Mouse (Mus musculus): ENCODE measurements at regions not wholly inside any gene's neighbourhood (a gene's known extent, or its start where the extent isn't known, plus 50 kb on each side); places are given as distances from the start of the nearest gene placed in this dataset.

DNA sequence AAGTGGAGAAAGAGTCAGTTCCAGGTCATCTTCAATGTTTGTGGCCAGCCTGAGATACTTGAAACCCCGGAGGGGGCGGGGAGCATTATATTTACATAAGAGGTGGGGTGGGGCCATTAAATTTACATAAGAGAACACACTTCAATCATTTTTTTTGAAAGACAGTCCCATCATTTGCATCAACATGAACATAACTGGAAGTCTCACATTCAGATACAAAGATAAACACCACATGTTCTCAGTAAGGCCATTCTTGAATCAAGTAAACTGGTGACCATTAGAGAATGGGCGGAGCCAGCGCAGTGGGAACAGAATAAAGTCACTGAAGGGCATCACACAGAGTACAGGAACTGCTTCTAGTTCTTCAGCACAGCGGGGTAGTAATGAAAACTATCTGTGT lies 137.2 kb downstream of the Atp23 start:
- 82% methylated on average over 5 of the region's 5 CpGs for WGBS

DNA sequence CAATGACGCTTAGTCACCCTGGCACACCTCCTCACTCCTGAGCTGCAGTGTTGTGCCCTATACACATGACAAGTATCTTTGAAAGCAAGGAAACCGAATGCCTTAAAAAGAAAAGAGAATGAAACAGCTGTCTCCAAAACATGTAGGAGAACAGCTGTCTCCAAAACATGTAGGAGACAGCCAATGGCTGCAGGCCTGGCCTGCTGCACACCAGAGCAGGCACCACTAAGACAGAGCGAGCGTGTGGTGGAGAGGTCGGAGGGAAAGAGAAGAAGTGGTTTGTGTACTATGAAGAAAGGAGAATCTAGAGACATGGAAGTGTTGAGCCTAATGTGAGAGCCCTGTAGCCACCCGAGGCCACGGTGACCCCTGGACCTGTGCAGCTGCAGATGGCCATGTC lies 142.5 kb downstream of the Atp23 start:
- ATAC-seq (ENCODE audit: low FRiP score, low TSS enrichment), result no peak
- 88% methylated on average over 7 of the region's 7 CpGs for WGBS

More for the DNA sequence above, 137.2 kb downstream of the Atp23 start:
- Histone ChIP-seq H3K4me2 (ENCODE audit: low read length) (no peak overlapping the region), H3K4me3 (replicated peaks; ENCODE audit: low read depth, low read length) (no peak overlapping the region), H3K9ac (replicated peaks; ENCODE audit: low read length) (no peak overlapping the region), H3K9me3 (ENCODE audit: control insufficient read depth, low read length) (no peaks in the 10 kb centered on the region), H3K27me3 (ENCODE audit: control insufficient read depth, insufficient read depth, low read length) (no peaks in the 10 kb centered on the region), H3K36me3 (ENCODE audit: control insufficient read depth, insufficient read depth, low read length) (no peaks in the 10 kb centered on the region), H3K4me1 (ENCODE audit: control insufficient read depth, insufficient read depth, low read length) (no peaks in the 10 kb centered on the region), H3K27ac (replicated peaks; ENCODE audit: low read depth, low read length) (no peak overlapping the region)
- ATAC-seq (ENCODE audit: low FRiP score, low TSS enrichment) (no peak), DNase-seq (no peak)

DNA sequence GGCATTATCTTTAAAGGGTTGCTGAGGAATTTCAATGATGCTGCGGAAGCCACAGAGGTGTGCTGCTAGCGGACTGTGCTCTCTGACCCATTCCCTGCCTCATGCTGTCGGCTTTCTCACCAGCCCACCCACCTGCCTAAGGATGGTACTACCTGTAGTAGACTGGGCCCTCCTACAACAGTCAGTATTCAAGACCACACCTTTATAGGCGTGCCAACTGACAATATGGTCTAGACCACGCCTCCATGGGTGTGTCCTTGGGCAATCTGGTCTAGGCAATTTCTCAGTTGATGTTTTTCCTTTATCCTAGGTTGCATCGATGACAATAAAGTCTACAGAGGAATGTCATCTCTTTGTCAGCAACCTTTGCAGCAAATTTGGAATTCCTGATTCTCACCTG lies 148.0 kb downstream of the Atp23 start:
- Histone ChIP-seq H3K4me3 (replicated peaks; ENCODE audit: low read depth, low read length) (no peak overlapping the region), H3K36me3 (ENCODE audit: control insufficient read depth, insufficient read depth, low read length) (no peaks in the 10 kb centered on the region), H3K4me2 (ENCODE audit: low read length) (no peak overlapping the region), H3K9ac (replicated peaks; ENCODE audit: low read length) (no peak overlapping the region), H3K4me1 (ENCODE audit: control insufficient read depth, insufficient read depth, low read length) (0 out of 2 replicates have a peak, but pooled peaks cover 3% of the 10 kb centered on the region), H3K27ac (replicated peaks; ENCODE audit: low read depth, low read length) (no peak overlapping the region), H3K9me3 (ENCODE audit: control insufficient read depth, low read length) (no peaks in the 10 kb centered on the region), H3K27me3 (ENCODE audit: control insufficient read depth, insufficient read depth, low read length) (no peaks in the 10 kb centered on the region)
- WGBS, result 80% methylated on average over 6 of the region's 6 CpGs
- DNase-seq (no peak), ATAC-seq (ENCODE audit: low FRiP score, low TSS enrichment) (no peak)

More for the DNA sequence above, 142.5 kb downstream of the Atp23 start:
- Histone ChIP-seq H3K27ac (replicated peaks; ENCODE audit: low read depth, low read length) (no peak overlapping the region), H3K4me1 (ENCODE audit: control insufficient read depth, insufficient read depth, low read length) (no peaks in the 10 kb centered on the region), H3K36me3 (ENCODE audit: control insufficient read depth, insufficient read depth, low read length) (no peaks in the 10 kb centered on the region), H3K9ac (replicated peaks; ENCODE audit: low read length) (no peak overlapping the region), H3K4me2 (ENCODE audit: low read length) (no peak overlapping the region), H3K4me3 (replicated peaks; ENCODE audit: low read depth, low read length) (no peak overlapping the region), H3K27me3 (ENCODE audit: control insufficient read depth, insufficient read depth, low read length) (no peaks in the 10 kb centered on the region), H3K9me3 (ENCODE audit: control insufficient read depth, low read length) (no peaks in the 10 kb centered on the region)
- no peak for DNase-seq

DNA sequence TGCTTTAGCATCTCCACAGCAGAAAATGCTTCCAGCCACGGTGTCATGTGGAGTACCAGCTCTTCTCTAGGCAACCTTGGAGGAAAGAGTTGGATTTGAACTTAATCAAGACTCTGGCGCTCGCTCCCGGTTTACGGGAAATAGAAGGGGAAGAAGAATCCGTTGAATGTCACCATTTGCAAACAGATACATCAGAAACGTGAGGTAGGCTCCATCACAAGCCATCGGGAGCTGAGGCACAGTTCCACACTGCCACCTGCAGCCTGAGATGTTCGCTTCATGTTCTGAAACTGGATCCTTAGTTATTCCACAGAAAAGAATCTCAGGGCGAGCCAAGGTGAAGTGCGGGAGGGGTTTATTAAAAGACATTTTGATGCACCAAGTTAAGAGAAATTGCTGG lies 148.5 kb downstream of the Atp23 start:
- no peak overlapping the region for H3K9ac ChIP-seq (replicated peaks; ENCODE audit: low read length)
- ATAC-seq (ENCODE audit: low FRiP score, low TSS enrichment), result no peak
- no peak overlapping the region for H3K27ac ChIP-seq (replicated peaks; ENCODE audit: low read depth, low read length)
- H3K4me2 ChIP-seq (ENCODE audit: low read length), result no peak overlapping the region
- no peaks in the 10 kb centered on the region for H3K36me3 ChIP-seq (ENCODE audit: control insufficient read depth, insufficient read depth, low read length)
- WGBS, result 63% methylated on average over 11 of the region's 11 CpGs
- peak; percentile 76 for DNase-seq
- 0 out of 2 replicates have a peak, but pooled peaks cover 3% of the 10 kb centered on the region for H3K4me1 ChIP-seq (ENCODE audit: control insufficient read depth, insufficient read depth, low read length)
- H3K4me3 ChIP-seq (replicated peaks; ENCODE audit: low read depth, low read length), result no peak overlapping the region
- H3K9me3 ChIP-seq (ENCODE audit: control insufficient read depth, low read length), result no peaks in the 10 kb centered on the region
- H3K27me3 ChIP-seq (ENCODE audit: control insufficient read depth, insufficient read depth, low read length), result no peaks in the 10 kb centered on the region

DNA sequence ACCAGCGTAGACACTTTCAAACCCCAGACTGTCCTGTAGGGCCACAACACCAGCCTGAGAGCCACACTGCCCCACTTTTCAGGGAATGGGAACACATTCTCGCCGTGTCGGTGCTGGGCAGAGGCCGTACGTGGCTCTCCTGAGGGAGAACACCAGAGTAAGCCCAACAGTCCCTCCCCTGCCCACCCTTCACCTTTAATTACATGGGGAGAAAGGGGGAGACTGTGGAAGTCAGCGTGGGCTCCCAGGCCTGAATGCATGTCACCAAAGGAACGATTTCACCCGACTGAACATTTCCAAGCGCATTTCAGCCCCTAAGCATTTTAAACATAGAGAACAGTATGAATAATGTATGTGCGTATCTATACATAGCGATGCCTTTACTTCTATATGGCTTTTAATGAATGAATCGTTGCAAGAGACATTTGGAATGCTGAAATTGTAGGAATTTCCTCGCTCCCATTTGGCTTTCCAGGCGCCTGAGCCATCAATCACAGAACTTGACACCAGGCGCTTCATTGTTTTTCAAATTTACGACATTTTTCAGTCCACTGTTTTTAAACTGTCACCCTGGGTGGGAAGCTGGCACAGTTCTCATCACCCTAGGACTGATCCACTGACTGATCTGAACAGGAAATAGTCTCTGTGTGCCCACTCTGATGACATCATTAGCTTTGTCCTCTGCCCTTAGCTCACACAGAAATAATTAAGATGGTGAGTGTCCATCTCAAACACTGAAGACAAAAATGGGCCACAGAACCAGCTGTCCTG lies 152.3 kb downstream of the Atp23 start:
- no peaks in the 10 kb centered on the region for H3K9me3 ChIP-seq (ENCODE audit: control insufficient read depth, low read length)
- no peaks in the 10 kb centered on the region for H3K36me3 ChIP-seq (ENCODE audit: control insufficient read depth, insufficient read depth, low read length)
- H3K9ac ChIP-seq (replicated peaks; ENCODE audit: low read length), result no peak overlapping the region
- H3K4me3 ChIP-seq (replicated peaks; ENCODE audit: low read depth, low read length), result no peak overlapping the region
- no peaks in the 10 kb centered on the region for H3K27me3 ChIP-seq (ENCODE audit: control insufficient read depth, insufficient read depth, low read length)
- peak overlapping the region; percentile 45; the same call in 1 of the 2 replicates for H3K27ac ChIP-seq (replicated peaks; ENCODE audit: low read depth, low read length)
- 45% methylated on average over 17 of the region's 17 CpGs for WGBS
- H3K4me1 ChIP-seq (ENCODE audit: control insufficient read depth, insufficient read depth, low read length), result 0 out of 2 replicates have a peak, but pooled peaks cover 3% of the 10 kb centered on the region
- H3K4me2 ChIP-seq (ENCODE audit: low read length), result no peak overlapping the region
- DNase-seq, result peak; percentile 22
- no peak for ATAC-seq (ENCODE audit: low FRiP score, low TSS enrichment)

DNA sequence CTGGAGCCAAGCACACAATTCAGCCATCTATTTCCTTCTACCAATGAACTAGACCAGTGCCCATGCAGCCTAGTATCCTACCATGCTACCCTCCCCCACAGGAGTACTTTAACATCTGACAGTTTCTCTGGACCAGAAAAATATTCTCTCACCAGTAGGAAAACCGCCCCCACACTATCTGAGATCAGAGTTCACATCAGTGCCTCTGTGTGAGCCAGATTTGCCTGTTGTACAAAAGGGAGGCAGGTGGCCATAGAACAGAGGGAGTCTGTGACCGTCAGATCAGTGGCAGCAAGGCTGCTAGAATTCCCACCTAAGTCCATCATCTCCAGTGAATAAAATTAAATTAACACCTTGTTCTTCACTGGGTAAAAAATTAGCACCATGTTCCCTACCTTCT lies 166.5 kb downstream of the Atp23 start:
- Histone ChIP-seq H3K4me2 (ENCODE audit: low read length) (no peak overlapping the region), H3K9me3 (ENCODE audit: control insufficient read depth, low read length) (no peaks in the 10 kb centered on the region), H3K27ac (replicated peaks; ENCODE audit: low read depth, low read length) (no peak overlapping the region), H3K9ac (replicated peaks; ENCODE audit: low read length) (no peak overlapping the region), H3K27me3 (ENCODE audit: control insufficient read depth, insufficient read depth, low read length) (no peaks in the 10 kb centered on the region), H3K36me3 (ENCODE audit: control insufficient read depth, insufficient read depth, low read length) (no peaks in the 10 kb centered on the region), H3K4me1 (ENCODE audit: control insufficient read depth, insufficient read depth, low read length) (no peaks in the 10 kb centered on the region), H3K4me3 (replicated peaks; ENCODE audit: low read depth, low read length) (no peak overlapping the region)
- DNase-seq, result no peak
- WGBS, result 63% methylated on average over 2 of the region's 2 CpGs
- no peak for ATAC-seq (ENCODE audit: low FRiP score, low TSS enrichment)

DNA sequence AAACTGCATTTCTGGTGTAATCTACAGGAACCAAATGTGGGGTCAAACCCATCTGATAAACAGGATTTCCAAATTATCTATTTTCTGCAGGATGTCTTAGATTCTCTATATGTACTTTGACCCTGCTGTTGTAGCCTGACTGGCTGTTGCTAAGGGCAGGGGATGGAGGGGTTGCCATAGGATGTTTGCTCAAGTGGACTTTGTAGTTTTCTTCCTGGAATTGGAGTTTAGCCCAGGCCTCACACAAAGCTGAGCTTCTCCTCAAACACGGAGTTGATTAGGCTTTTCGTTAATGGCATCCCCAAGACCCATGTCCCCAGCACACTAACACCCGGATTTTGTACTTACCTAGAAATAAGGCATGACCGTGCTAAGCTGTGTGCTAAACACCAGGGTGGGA lies 173.3 kb downstream of the Atp23 start:
- Histone ChIP-seq H3K9me3 (ENCODE audit: control insufficient read depth, low read length) (no peaks in the 10 kb centered on the region), H3K4me1 (ENCODE audit: control insufficient read depth, insufficient read depth, low read length) (no peaks in the 10 kb centered on the region), H3K27me3 (ENCODE audit: control insufficient read depth, insufficient read depth, low read length) (no peaks in the 10 kb centered on the region), H3K9ac (replicated peaks; ENCODE audit: low read length) (no peak overlapping the region), H3K4me2 (ENCODE audit: low read length) (no peak overlapping the region), H3K4me3 (replicated peaks; ENCODE audit: low read depth, low read length) (no peak overlapping the region), H3K27ac (replicated peaks; ENCODE audit: low read depth, low read length) (no peak overlapping the region), H3K36me3 (ENCODE audit: control insufficient read depth, insufficient read depth, low read length) (no peaks in the 10 kb centered on the region)
- DNase-seq (no peak), ATAC-seq (ENCODE audit: low FRiP score, low TSS enrichment) (no peak)
- 88% methylated on average over 4 of the region's 4 CpGs for WGBS

DNA sequence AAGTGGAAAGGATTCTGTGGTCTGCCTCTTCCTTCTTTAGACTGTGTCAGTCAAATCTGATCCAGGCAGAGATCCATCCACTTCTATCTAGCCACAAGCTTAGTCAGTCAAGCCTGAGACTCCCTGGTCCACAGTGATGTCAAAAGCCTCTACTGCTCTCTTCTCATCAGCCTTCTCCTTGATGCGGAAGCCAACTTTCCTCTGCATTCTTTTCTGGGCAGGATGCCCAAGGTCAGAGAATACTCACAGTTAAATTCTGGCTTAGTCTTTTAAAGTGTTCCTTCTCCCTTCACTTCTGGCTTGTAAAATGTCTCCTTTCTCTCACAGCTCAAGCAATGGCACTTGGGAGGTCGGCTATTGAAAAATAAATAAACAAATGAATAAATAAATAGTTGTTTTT lies 183.2 kb downstream of the Atp23 start:
- H3K36me3 ChIP-seq (ENCODE audit: control insufficient read depth, insufficient read depth, low read length), result no peaks in the 10 kb centered on the region
- ATAC-seq (ENCODE audit: low FRiP score, low TSS enrichment) (no peak), DNase-seq (peak; percentile 35)
- no peak overlapping the region for H3K9ac ChIP-seq (replicated peaks; ENCODE audit: low read length)
- no peaks in the 10 kb centered on the region for H3K4me1 ChIP-seq (ENCODE audit: control insufficient read depth, insufficient read depth, low read length)
- H3K27me3 ChIP-seq (ENCODE audit: control insufficient read depth, insufficient read depth, low read length), result no peaks in the 10 kb centered on the region
- WGBS, result 66% methylated on average over 2 of the region's 2 CpGs
- H3K4me3 ChIP-seq (replicated peaks; ENCODE audit: low read depth, low read length), result no peak overlapping the region
- H3K4me2 ChIP-seq (ENCODE audit: low read length), result no peak overlapping the region
- H3K27ac ChIP-seq (replicated peaks; ENCODE audit: low read depth, low read length), result no peak overlapping the region
- no peaks in the 10 kb centered on the region for H3K9me3 ChIP-seq (ENCODE audit: control insufficient read depth, low read length)

DNA sequence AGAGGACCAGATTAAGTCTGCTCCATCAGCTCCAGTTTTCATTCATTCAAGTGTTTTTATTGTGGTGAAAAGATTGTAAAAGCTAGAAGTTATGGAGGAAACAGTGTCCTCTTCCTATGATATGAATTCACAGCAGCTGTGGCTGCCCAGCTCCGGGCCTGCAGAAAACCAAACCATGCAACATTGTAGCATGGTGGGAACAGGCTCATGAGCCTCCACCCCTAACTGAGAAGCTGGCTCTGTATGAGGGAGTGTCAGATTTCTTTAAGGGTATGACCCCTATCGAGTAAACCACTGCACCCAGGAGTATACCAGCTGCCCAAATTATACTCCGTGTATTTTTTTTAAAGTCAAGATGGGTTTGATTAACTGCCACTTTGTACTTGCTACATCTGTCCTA lies 189.4 kb downstream of the Atp23 start:
- H3K9ac ChIP-seq (replicated peaks; ENCODE audit: low read length), result no peak overlapping the region
- H3K4me3 ChIP-seq (replicated peaks; ENCODE audit: low read depth, low read length), result no peak overlapping the region
- H3K9me3 ChIP-seq (ENCODE audit: control insufficient read depth, low read length), result no peaks in the 10 kb centered on the region
- H3K27ac ChIP-seq (replicated peaks; ENCODE audit: low read depth, low read length), result no peak overlapping the region
- ATAC-seq (ENCODE audit: low FRiP score, low TSS enrichment), result no peak
- H3K27me3 ChIP-seq (ENCODE audit: control insufficient read depth, insufficient read depth, low read length), result no peaks in the 10 kb centered on the region
- no peak for DNase-seq
- 68% methylated on average over 3 of the region's 3 CpGs for WGBS
- 0 out of 2 replicates have a peak, but pooled peaks cover 7% of the 10 kb centered on the region for H3K4me1 ChIP-seq (ENCODE audit: control insufficient read depth, insufficient read depth, low read length)
- H3K4me2 ChIP-seq (ENCODE audit: low read length), result no peak overlapping the region
- H3K36me3 ChIP-seq (ENCODE audit: control insufficient read depth, insufficient read depth, low read length), result no peaks in the 10 kb centered on the region

All from midbrain, embryonic 14.5 days (tissue).